Mouse (Mus musculus): ENCODE results near the gene Aen.

The Aen gene

DNA sequence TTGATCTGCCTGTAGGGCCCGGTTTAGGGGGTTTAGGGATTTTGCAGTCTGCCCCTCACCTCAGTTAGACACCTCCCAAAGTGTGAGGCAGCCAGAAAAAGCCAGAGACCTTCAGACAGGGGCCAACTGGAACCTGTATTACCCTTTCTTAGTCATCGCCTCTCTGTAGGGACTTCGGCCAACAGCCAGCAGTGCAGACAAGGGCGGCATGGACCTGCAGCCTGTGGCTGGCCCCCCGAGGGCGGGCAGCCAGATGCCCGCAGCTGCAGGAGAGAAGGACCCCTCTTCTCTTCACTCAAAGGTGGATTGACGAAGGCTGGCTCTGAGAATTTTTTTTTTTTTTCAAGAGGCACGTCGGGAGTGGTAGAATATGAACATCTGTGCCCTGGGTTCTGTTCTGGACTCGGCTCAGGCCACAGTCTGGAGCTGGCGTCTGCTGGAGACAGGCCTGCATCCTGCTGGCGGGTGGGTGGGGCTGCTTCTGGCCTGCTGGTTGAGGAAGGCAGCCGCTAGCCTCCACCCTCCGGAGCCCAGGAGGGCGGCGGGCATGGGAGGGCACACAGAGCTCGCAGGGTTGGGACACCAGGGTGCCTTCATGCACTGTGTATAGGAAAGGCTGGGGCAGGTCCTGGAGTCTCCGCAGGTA, 43.4 kb downstream of the Aen start:
- no peak for DNase-seq (ENCODE audit: low spot score)

DNA sequence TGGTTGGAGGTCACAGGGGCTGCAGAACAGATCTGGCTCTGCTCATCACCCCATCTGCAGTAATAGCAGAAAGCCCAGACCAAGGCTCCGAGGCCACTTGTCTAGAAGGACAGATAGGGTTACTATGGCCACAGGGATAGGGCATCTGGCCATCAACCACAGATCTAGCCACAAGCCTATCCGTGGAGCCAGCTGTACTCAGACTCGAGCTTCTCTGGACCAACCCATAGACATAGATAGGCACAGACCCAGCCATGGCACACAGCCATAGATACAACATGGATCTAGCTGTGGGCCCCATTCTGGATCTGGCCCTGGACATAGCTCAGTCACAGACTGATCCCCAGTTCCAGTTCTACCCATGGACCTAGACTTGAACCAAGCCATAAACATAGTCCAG, 45.3 kb downstream of the Aen start:
- no peak for DNase-seq (ENCODE audit: low spot score)

DNA sequence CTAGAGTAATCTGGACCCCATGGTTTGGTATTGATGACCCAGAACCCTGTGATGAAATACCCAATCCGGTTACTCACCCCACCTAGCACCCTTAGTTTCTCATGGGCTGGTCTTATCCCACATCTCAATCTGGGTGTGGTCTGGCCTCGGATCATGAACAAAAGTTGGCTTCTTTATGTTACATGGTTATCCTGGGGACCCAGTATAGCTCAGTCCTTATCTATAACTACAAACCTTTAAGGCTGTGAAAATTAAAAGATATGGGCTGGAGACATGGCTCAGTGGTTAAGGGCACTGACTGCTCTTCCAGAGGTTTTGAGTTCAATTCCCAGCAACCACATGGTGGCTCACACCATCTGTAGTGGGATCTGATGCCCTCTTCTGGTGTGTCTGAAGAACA, 46.9 kb downstream of the Aen start:
- DNase-seq (ENCODE audit: low spot score) = no peak

DNA sequence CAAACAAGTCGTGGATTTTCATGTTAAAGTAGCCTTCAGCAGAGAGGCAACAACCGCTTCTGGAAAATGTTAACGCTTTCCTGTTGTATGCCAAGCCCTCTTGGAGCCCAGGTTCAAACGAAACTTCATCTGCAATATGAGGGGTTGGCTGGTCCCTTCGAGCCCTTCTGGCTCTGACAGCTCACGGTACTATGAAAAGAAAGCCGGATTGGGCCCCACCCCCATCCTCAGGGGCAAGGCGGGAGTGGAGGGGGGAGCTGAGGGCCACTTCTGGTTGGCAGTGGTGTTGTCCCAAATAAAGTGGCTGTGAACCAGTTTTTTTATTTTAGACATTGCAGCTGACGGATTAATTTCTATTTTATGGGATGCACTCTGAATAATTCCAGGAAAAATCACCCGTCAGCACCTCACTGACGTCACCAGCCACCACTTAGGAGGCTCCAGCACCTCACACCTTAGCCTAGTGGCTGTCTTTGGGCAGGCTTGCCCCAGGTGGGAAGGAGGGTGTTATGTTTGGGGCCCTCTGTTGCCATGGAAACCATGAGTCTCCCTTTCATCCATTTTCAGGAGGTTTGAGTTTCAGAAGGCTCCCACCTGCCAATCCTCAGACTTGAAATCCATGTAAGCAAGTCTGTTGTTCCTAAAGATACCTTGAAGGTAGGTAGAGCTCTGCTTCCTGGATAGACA, 58.4 kb downstream of the Aen start:
- no peak for DNase-seq (ENCODE audit: low spot score)

DNA sequence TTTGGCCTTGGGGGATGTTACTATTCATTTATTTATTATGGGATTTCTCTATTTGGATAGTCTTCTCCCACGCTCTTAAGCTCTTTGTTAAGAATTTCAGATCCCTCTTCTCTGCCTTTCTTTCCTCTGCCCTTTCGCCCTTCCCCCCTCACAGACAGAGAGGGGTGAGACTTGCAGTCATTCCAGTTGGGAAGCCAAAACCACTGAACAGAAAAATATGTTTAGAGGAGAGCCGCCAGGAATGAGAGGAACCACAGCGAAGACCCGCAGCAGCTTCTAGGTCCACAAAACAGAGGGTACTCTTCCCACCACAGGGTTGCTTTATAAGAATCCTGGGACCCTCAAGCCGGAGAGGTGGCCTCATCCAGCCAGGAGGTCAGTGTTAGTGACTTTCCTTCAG, 59.0 kb downstream of the Aen start:
- DNase-seq (ENCODE audit: low spot score) = no peak

DNA sequence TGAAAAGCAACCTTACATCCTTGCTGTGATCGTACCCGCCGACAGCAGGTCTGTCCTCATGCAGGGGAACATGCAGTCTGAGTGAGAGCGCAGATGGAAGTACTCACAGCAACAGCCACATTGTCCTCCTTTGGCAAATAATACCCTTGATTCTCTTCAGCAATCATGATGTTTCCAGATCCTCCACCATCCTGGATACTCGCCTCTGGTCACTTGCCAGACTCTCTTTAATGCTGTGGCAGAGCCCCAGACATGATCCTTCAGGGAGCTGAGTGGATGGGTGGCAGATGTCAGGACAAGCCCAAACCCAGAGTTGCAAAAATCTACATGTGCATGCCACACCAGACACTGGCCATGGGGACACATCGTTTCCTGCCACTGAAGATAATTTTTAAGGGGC, 59.4 kb downstream of the Aen start:
- no peak for DNase-seq (ENCODE audit: low spot score)

DNA sequence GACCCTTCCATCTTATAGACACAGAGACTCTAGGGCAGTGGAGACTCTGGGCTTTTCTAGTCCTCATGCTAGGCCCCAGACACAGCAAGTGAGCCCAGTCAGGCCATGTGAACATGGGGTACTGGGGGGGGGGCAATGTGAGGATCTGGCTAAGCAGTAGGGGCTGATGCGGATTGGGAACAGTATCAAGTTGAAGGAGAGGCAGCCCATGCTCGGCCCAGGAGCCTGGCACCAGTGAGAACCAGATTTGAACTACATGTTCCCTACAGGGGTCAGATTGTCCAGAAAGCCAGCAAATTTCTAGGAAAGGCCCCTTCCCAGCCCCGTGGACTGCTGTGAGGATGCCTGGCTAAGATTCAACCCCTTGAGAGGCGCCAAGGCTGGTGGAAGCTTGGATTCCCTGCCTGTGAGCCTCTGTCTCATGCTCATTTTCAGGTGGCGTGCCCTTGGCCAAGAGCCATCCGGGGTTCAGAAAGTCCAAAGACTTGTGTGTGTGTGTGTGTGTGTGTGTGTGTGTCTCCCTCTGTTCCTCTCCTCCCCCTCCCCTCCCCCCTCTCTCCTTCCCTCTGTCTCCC, 62.9 kb downstream of the Aen start:
- no peak for DNase-seq (ENCODE audit: low spot score)

Measured in urinary bladder, postnatal 14 days (tissue).